Mouse (Mus musculus) ovary, postnatal 10 days (tissue): ENCODE results near the gene Abcd4.
A peak's percentile ranks its signal among the peaks of the same experiment; 100 is the strongest.

Experiments used
- DNase-seq: peaks from one replicate; pipeline ENCODE4 v3.0.0; 2022; ENCODE audit warnings: low spot score

The Abcd4 gene

DNA sequence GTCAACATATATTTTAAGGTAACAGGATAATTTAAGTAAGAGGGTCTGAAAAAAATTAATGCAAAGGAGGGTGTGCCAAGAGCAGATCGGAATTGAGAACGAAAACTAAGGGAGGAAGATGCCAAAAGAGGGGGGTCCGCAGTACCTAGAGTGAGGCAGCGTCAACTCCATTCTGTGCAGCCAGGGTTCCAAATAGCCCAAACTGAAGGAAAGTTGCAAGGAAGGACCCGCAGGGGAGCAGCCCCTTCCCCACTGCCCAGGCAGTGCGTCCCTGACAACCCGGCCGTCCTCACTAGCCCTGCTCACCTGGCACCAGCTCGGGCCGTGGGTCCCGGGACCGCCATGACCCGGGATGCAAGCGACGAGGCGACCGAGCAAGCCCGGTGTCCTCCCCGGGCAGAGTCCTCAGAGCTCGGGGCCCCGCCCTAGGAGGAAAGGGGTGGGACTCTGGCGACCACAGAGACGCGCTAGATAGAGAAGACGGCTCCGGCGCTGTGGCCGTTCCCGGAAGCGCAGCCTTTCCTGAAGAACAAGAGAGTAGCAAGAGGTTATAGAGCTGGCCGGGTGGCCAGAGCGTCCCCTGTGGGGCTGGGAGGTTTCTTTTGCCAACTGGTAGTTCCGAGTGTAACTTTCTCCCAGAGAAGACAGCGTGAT is at the start of gene Abcd4:
Abcd4 (minus strand) TSS at position 437 of the 654 bp plus-strand sequence.
- DNase-seq: peak; percentile 73

DNA sequence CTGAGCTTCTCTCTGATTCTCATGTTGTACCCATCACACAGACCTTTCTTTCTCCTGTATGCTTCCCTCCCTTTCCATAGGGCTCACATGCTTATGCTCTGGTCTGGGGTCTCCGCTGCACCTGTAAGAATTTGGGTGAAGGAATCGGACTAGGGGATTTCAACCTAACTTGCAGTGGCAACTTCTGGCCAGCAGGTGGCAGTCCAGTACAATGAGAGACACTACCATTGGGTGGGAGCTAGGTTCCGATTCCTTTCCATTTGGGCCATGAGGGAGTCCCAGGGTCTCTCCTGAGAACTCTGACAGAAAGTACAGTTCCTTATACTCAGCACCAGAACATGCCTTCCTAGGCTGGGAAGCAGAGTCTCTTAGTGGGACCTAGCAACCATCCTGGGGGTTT is 36.7 kb upstream of the Abcd4 start:
- peak; percentile 26 for DNase-seq

DNA sequence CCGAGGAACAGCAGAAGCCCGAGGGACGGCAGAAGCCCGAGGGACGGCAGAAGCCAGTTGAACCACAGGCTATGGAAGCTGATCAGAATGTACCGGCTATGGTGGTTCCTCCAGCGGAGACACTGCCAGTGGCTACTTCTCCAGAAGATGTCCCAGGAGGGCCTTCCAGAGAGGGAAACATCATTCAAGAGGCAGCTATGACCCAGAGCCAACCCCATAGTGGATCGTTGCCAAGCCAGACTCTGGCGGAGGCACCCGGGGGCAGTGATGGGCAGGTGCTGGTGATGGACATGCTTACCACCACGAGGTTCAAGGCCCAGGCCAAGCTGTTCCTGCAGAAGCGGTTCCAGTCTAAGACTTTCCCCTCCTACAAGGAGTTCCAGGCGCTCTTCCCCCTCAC is 33.0 kb upstream of the Abcd4 start:
- no peak for DNase-seq

DNA sequence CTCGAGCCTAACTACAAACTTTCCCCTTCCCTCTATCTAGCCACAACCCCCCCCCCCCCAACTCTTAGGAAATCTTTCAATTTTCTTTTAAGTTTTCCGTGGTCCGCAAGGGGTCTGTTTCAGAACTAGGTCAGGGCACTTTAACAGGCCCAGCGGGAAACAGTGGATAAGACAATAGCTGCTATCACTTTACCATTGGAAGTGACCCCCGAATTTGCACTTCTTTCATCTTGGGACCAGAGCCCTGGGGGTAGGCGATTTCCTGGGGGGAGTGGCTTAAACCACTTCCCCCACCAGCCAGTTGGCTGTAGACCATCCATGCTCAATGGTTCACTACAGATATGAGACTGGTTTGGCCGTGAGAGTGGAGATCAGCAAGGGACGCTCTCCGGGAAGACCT is 23.4 kb upstream of the Abcd4 start, which contains the start of gene Vrtn:
Vrtn (plus strand) TSS at position 366 of the 400 bp plus-strand sequence.
- DNase-seq: no peak

DNA sequence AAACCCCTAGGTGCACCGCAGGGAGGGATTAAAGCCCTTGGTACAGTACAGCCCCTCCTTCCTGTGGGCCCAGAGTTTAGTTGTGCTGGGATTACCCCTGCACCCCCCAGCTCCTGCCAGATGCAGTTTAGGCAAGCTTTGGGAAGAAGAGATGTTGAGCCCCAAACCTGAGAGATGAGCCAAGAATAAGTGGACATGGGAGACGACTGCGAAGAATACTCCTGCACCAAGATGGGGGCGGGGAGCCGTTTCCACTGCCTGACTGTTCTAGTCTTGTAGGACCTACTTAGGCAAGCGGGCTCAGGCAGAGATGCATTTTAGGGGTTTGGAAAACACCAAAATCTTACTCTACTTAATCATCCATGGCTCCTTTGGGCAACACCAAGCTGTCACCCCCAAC is 23.0 kb upstream of the Abcd4 start:
- no peak for DNase-seq

DNA sequence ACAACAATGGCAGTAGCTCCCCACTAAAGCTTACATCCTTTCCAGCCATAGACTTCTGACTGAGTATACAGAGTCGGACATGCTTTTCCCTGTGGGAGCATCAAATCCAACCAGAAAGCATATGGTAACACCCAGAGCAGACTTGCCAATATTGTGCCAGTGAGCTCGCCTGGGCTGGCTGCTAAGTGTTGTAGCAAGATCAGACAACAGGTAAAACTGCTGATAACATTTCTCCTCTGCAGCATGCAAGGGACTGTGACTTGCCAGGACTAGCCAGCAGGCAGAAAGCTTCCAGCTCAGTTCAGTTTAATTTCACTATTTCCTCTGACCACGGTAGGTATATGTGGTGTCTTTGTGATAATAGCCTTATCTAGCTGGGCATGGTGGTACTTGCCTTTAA is 14.7 kb upstream of the Abcd4 start:
- DNase-seq: no peak

DNA sequence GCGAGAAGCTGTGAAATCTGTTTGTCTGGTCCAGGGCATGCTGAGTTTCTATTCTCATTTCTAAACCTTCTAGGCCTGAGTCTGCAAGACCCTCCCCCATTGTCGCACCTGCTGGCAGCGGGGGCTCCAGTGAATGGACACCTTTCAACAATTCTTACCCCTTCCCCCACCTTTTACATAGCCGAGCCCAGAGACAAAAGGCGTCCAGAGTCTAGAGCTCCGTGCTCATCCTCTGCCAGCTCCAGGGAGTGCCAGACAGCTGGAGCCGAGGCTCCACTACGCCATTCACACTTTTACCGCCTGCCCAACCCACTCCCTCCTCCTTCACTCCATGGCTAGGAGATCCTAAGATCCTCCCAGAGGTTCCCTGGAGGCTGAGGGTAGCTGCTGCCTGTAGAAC is 7.9 kb upstream of the Abcd4 start:
- DNase-seq: no peak

DNA sequence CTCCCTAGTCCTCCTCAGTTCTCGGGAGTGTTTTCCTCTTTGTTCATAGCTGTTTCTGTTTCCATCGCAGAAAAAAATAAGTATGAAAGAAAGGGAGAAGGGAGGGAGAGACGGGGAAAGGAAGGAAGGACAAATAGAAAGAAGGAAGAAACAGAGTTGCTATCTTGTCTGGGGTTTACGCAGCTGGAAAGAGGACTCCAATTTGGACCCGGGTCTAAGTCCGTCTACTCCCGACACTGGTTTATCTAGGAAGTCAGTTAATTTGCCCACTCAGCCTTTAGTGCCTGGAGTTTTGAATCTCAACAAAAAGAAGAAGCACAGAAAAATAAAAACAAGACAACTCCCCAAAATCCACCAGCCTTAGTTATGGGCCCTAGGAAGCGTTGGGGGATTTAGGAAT is 7.4 kb upstream of the Abcd4 start:
- no peak for DNase-seq

DNA sequence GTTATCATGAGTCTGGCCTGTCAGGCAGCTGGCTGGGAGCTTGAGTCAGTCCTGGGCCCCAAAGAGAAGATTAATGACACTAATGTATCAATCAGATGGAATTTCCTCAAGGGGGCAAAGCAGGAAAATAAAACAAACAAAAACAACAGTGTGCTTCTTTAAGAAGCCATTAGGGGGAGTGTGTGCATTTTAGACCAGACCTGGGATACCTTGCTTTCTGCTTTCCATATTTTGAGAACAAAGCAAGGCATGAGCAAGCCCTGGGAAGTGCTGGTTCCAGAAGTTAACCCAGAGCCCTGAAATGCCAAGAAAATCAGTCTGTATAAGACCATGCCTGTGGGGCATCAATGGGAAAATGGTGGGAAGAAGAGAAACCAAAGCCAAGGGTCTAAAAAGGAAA is 3.8 kb upstream of the Abcd4 start:
- no peak for DNase-seq

DNA sequence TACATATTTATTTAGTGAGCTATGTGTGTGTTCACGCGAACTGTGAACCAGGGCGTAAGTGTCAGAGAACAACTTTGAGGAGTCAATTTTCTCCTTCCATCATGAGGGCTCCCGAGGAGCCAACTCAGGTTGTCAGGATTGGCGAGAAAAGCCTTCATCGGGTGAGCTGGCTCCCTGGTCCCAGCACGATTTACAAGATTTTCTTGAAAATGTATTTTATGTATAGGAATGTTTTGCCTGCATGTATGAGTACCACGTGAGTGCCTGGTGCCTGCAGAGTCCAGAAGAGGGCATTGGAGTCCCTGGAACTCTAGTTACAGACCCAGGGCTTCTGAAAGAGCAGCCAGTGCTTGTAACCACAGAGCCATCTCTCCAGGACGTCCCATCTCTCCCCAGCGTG is 450 bp upstream of the Abcd4 start:
- DNase-seq: no peak

DNA sequence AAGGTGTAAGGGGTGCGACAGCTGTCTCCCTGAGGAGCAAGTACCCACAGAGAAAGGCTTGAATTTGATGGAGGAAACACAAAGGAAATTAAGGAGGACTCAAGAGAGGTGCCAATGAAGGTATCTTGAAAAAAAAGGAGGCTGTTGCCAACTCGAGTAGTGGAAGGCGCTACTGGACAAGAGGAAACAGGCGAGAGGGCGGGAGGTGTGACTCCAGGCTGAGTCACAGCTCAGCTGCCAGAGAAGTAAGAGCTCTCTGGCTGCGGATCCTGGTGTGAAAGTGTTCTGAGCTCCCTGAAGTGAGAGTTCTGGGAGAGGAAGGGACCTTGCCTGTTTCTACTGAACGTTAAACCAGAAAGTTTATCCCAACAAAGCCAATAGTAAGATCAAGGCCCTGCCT is 2.7 kb downstream of the Abcd4 start:
- DNase-seq: no peak

DNA sequence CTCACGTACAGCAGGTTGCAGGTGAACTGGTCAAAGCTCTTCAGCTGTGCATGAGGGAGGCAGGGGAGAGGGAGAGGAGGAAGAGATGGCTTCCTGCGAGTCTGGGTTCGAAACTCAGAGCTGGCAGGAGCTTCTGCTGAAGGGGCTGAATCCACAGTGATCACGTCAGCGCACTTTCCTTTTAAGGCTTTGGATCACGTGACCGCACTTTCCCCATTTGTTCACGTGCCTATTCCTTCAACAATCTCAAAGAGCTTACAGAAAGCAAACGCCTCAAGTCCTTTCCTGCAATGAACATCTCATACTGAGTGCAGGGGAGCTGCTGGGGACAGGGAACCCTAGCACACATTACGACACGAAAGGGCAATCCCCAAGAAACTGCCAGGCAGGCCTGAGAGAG is 3.2 kb downstream of the Abcd4 start:
- DNase-seq: no peak

DNA sequence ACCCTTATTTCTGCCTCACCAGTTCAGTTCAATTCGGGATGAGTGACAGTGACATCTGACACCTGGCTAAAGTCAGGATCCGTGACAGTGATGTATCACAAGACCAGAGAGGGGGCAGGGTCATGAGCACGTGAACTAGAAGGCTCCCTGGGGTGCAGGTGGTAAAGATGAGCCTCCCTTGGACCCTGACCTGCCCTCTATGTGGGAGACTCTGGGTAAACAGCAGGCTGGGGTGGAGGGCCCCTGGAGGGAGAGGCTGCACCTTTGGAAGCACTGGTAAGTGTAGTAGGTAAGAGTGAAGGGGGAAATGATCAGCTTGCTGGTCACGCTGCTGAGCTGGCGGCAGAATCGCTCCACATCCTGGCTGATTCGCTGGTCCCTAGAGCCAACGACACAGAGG is 4.7 kb downstream of the Abcd4 start:
- DNase-seq: no peak

DNA sequence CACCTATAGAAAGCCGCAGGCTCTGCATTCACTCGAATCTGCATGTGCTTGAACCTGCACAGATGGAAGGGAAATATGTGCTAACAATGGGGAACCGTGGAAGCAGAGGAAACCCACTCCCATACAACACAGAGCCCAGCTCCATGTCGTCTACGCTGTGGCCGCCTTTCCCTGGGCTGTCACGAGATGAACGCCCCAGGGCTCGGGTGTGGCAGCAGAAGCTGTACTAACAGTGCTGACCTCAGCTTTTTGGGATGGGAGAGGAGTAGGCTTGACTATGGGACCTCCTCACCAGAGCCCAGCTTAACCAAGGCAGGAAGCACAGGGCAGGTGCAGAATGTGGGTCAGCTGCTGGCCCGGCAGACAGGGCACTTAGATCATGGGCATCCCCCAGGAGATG is 5.5 kb downstream of the Abcd4 start:
- no peak for DNase-seq

DNA sequence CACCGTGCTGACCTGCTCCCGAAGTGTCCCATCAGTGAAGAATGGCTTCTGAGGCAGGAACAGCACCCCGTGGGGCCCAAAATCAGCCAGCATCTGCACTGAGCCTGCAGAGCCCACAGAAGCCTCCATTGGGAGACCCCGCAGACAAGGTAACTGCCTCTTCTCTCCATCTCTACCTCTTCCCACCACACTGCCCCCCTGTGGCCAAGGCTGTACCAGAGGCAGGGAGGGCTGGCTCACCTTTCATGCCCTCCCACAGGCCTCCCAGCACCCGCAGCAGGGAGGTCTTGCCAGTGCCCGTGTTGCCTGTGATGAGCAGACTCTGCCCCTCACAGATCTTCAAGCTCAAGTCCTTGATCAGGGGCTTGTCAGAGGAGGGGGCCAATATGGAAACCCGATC is 11.4 kb downstream of the Abcd4 start:
- DNase-seq: no peak

DNA sequence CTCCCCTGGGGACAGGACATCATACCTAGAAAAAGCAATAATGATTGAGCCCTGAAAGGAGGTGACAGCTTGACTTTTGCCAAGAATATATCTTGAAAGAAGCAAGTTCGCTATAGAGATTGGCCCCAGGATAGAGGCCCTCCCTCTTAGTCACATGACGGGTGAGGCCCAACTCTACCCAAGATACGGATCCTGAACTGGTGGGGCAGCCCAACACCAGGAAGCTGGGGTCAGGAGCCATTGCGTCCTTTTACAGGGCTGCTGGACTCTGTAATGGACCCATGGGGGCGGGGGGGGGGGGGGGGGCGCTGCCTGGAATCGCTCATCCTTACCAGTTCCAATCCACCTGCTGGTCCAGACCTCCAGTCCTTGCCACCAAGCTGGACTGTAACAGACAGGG is 13.2 kb downstream of the Abcd4 start:
- DNase-seq: no peak

DNA sequence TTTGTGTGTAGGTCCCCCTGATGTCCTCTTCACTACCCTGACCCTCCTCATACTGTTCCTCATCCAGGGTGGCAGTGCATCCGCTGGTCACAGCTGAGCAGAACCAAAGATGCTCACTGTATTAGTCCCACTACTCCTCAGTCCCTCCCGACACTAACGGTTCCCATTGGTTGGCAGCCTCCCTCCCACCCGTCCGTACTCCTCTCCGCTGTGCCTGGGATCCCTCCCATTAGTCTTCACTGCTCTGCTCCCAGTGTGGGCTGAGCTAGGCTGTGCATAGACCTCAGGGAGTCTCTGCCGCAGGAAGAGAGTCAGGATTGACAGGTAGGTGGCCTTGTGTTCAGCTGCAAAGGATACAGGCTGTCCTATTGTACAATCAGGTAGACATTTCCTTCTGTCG is 18.9 kb downstream of the Abcd4 start:
- DNase-seq: no peak

DNA sequence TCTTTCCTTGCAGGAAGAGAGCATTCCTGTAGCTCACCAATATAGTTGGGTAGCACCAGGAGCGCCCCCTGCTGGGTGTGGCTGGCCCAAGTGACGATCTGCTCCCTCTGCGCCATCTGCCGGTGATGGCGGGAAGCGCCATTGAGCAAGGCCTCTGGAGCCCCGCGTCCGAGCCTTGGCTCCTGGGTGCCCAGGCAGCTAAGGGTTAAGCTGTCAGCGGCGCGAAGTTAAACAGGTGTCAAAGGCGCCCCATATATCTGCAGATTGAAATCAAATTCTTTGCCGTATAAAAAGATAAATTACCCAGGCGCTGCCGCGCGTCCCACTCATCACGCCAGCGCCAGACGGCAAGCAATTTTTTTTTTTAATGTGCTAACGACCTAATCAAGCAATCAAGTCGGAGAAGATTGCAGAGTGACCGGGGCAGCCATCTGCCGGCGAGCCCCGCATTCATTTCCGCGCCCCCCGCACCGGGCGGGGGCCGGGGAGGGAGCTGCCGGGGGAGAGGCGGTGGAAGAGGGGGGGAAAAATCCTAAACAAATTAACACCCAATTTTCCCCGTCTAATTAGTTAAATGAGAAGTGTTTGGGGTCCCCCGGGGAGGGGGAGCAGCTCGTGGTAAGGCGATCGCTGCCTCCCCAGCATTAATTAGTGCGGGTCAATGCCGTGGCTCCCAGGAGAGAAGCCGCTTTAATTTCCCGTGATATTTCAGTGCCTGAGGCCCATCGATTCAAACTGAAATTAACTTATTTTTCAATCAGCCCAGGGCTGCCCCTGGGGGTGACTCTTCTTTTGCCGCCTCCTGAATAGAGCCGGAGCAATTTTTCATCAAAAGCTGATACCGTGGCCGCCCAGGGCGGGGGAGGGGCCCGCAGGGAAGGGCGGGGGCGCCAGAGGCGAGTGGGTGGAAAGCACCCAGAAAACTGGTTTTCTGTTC is 27.1 kb downstream of the Abcd4 start:
- peak; percentile 92 for DNase-seq

DNA sequence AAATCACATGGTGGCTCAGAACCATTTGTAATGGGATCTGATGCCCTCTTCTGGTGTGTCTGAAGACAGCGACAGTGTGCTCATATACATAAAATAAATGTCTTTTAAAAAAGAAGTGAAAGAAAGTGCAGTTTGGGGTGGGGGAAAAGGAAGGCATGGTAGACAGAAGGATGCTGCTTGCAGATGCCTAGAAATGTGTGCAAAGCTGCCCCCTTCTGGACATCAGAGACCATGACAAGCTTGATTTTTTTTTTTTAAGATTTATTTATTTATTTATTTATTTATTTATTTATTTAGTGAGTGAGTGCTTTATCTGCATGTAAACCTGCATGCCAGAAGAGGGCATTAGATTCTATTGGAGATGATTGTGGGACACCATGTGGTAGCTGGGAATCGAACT is 35.9 kb downstream of the Abcd4 start:
- no peak for DNase-seq

DNA sequence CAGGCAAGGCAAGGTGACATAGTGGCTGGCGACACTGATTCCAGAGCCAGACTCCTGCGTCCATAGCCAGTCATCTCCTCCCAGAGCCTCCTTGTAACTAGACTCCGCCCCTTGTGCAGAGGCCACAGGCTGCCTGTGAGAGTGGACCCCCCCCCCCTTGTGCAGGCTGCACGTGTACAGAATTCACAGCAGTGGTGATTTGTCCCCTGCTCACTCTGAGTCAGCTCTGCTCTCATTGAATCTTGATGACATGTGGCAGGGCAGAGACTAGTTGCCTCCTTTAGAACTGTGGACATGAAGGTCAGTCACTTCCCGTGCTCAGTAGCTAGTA is 38.8 kb downstream of the Abcd4 start:
- no peak for DNase-seq

DNA sequence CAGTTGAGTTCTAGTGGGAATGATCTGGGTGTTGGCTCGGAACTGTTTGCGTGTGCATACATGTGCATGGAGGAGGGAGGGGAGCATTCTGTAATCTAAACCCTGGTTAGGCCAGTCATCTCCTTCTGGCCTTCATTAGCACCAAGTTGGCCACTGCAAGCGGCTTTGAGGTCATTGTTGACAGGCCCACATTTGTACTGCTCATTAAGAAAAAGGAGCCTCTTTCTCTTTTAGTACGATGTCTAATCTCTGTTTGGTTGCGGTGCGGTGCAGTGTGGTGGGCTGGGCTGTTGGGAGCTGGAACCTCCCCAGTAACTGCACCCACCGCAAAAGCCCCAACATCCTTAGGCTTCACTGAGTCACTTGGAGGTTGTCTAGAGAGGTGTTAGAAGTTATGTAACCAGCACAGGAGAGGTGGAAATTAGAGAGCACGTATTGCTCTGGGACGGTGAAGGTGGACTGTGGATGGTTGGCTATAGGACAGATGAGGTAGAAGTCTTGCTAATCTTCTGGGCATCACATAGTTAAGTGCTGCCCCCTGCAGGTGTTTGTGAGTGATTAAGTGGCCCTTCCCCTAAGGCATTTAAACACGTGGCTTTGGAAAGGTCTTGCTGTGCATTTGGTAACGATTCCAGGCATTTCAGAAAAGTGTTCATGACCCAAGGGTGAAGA is 39.3 kb downstream of the Abcd4 start:
- no peak for DNase-seq

DNA sequence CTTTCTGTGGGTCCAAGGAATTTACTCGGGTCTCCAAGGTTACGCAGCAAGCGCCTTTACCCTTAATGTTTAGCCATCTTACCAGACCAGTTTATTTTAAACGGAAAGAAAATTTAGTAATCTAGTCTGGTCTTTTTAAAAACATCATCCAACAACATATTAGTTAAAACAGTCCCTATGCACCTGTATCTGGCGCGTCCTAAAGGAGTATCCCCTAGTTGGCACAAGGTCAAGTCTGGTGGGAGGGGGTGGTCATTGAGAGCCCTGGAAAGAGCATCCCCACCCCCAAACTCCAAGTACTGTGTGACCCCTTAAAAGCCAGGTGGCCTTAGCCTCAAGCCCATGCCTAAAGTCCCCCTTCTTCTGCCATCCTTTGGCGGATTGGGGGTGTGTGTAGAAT is 44.1 kb downstream of the Abcd4 start:
- DNase-seq: no peak

DNA sequence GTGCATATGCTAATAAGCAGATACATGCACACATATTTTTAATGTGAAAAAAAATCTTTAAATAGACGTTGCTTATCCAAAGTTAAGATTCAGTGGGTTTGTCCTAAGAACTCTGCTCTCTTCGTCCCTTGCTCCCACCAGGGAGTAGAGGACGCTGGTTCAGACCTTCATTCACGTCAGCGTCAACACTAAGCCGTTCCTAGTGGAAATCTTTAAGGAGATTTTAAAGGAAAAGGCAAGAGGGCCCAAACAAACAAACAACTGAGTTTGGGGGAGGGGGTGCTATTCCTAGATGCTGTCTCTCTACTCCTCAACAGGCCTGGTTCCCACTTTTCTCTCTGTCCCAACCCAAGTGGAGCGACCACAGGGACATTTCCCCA is 44.9 kb downstream of the Abcd4 start:
- no peak for DNase-seq
